Mouse (Mus musculus): ENCODE data around the gene Gm572. TPM values are rescaled to one million over a fixed set of nuclear protein-coding genes. Genes with fewer than 3 reads are reported as not detected.

Gm572 gene
- total RNA-seq, 2 experiments from 2014 or later: not detected

GRCm38 (mm10) chr4:148662168-148662965 is 19.2 kb downstream of the Gm572 start:
- peak; percentile 38 to 75 for DNase-seq (ENCODE audit: extremely low spot score in 1 of 2, low spot score in 1 of 2)

- no peak for DNase-seq (ENCODE audit: extremely low spot score in 1 of 2, low spot score in 1 of 2)
These were observed 20.2 kb downstream of the Gm572 start for GRCm38 (mm10) chr4:148663326-148663725.

- no peak for DNase-seq (ENCODE audit: extremely low spot score in 1 of 2, low spot score in 1 of 2)
These were observed 20.9 kb downstream of the Gm572 start for GRCm38 (mm10) chr4:148664021-148664420.

- no peak for DNase-seq (ENCODE audit: extremely low spot score in 1 of 2, low spot score in 1 of 2)
These were observed 24.1 kb downstream of the Gm572 start for GRCm38 (mm10) chr4:148667006-148667755.

- DNase-seq (ENCODE audit: extremely low spot score in 1 of 2, low spot score in 1 of 2): no peak
These were observed 28.3 kb downstream of the Gm572 start for GRCm38 (mm10) chr4:148671230-148671947.

- DNase-seq (ENCODE audit: extremely low spot score in 1 of 2, low spot score in 1 of 2): no peak
These were observed 31.9 kb downstream of the Gm572 start for GRCm38 (mm10) chr4:148675043-148675442.

- DNase-seq (ENCODE audit: extremely low spot score in 1 of 2, low spot score in 1 of 2): no peak
These were observed 33.3 kb downstream of the Gm572 start for GRCm38 (mm10) chr4:148676188-148676960.

- no peak for DNase-seq (ENCODE audit: extremely low spot score in 1 of 2, low spot score in 1 of 2)
These were observed 34.0 kb downstream of the Gm572 start for GRCm38 (mm10) chr4:148676961-148677637.

- no peak for DNase-seq (ENCODE audit: extremely low spot score in 1 of 2, low spot score in 1 of 2)
These were observed 35.0 kb downstream of the Gm572 start for GRCm38 (mm10) chr4:148678105-148678504.

- no peak for DNase-seq (ENCODE audit: extremely low spot score in 1 of 2, low spot score in 1 of 2)
These were observed 37.5 kb downstream of the Gm572 start for GRCm38 (mm10) chr4:148680505-148681067.

GRCm38 (mm10) chr4:148681429-148681828 is 38.3 kb downstream of the Gm572 start:
- peak; percentile 54 to 82 for DNase-seq (ENCODE audit: extremely low spot score in 1 of 2, low spot score in 1 of 2)

GRCm38 (mm10) chr4:148682961-148683360 is 39.8 kb downstream of the Gm572 start:
- DNase-seq (ENCODE audit: extremely low spot score in 1 of 2, low spot score in 1 of 2): no peak

- no peak for DNase-seq (ENCODE audit: extremely low spot score in 1 of 2, low spot score in 1 of 2)
These were observed 40.4 kb downstream of the Gm572 start for GRCm38 (mm10) chr4:148683539-148683938.

GRCm38 (mm10) chr4:148686491-148686941 is 43.4 kb downstream of the Gm572 start:
- no peak for DNase-seq (ENCODE audit: extremely low spot score in 1 of 2, low spot score in 1 of 2)

- DNase-seq (ENCODE audit: extremely low spot score in 1 of 2, low spot score in 1 of 2): no peak
These were observed 45.0 kb downstream of the Gm572 start for GRCm38 (mm10) chr4:148688091-148688490.

GRCm38 (mm10) chr4:148691185-148691584 is 48.1 kb downstream of the Gm572 start:
- DNase-seq (ENCODE audit: extremely low spot score in 1 of 2, low spot score in 1 of 2): no peak

- DNase-seq (ENCODE audit: extremely low spot score in 1 of 2, low spot score in 1 of 2): no peak
These were observed 50.4 kb downstream of the Gm572 start for GRCm38 (mm10) chr4:148693417-148693959.

GRCm38 (mm10) chr4:148704756-148705155 is 61.6 kb downstream of the Gm572 start:
- DNase-seq (ENCODE audit: extremely low spot score in 1 of 2, low spot score in 1 of 2): peak in 1 of 2 experiments; percentile 55

GRCm38 (mm10) chr4:148708836-148709235 is 65.7 kb downstream of the Gm572 start:
- DNase-seq (ENCODE audit: extremely low spot score in 1 of 2, low spot score in 1 of 2): no peak

Data from layer of hippocampus, postnatal 25 days (tissue).